Mouse (Mus musculus) spleen, embryonic (tissue): ENCODE measurements at regions not wholly inside any gene's neighbourhood (a gene's known extent, or its start where the extent isn't known, plus 50 kb on each side); places are given as distances from the start of the nearest gene placed in this dataset.

Experiments
- CTCF ChIA-PET: fragments of 350-600 bp; sonication (Branson Sonifier 250); formaldehyde crosslinking; loops from one replicate; lab custom pipeline; 2022; lab: Charles Lee

DNA sequence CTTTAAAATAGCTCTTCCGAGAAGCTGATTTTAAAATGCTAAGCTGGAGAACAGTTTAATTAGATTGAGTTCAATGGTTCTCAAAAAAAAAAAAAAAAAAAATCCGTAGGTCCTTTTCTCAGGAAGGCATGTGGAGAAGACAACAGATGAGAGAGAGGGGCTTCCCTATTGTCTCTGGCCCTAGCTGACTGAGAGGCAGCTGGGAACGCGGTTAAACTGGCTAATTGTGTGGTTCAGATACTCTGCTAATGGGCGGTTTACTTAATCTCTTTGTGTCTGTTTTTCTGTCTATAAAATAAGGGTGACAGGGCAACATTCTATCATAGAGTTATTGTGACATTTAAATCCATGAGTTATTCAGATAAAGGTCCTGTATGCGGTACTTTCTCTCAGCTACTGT lies 101.1 kb upstream of the Fam92a start:
- CTCF ChIA-PET: no interaction called here

DNA sequence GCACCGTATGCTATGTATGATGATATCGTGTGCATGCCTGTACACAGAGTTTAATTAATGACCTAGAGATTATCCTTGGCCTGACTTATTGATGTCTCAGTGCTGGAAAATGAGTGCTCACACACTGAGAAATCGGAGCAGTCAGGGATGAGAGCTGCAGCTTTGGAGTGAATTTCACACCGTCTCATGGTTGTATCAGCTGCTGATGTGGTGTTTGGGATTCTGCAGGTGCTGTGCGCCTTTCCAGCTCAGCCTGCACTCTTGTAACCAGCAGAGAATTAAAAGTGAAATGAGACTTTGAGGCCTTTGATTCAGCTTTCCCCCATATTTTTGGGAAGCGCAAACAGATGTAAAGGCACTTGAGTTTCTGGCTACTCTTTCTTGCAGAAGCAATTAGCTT lies 100.6 kb upstream of the Fam92a start:
- CTCF ChIA-PET: no interaction called here

DNA sequence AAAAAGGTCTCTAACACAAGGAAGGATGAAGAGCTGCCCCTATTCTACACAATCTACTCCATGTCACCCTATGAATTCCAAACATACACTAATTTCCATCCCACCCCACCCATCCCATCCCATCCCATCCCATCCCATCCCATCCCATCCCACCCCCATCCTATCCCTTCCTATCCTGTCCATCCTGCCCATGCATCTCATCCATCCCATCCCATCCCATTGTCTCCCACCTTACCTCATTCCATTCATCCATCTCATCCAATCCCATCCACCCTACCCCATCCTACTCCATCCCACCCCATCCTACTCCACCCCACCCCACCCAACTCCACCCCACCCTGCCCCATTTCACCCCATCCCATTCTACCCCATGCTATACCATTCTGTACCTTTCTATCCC lies 91.9 kb upstream of the Fam92a start:
- CTCF ChIA-PET: no interaction called here

DNA sequence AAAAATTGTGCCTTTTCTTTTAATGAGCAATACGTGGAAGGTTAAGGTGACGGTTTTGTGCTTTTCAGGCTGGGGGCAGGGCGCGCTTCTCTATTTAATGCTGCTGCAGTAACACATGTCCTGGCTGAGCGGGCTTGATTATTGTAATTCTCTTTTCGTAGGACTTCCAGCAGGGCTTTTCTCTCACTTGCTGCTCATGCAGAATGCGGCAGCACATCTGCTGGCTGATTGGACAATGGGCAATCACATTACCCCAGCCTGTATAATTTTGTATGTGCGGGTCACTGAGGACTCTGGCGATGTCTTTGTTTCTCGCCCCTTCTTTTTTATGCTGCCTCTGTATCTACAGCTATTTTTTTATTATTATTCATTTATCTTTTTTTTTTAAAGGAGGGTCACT lies 91.4 kb upstream of the Fam92a start:
- CTCF ChIA-PET: no interaction called here

DNA sequence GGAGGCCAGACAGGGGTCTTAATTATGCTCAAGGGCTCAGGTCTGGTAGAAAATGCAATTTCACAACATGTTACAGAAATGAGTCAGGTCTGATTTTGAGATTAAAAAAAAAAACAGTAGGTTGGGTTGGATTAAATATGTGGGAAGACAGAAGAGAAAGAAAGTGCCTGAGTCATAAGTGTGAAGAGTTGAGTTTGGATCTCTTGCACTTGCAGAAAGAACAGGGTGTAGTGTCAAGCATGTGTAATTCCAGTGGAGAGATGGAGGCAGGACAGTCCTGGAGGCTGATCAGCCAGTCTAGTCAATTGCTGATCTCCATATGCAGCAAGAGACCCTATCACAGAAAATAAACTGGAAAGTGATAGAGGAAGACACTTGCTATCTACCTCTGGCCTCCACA lies 76.2 kb upstream of the Fam92a start:
- CTCF ChIA-PET: no interaction called here

DNA sequence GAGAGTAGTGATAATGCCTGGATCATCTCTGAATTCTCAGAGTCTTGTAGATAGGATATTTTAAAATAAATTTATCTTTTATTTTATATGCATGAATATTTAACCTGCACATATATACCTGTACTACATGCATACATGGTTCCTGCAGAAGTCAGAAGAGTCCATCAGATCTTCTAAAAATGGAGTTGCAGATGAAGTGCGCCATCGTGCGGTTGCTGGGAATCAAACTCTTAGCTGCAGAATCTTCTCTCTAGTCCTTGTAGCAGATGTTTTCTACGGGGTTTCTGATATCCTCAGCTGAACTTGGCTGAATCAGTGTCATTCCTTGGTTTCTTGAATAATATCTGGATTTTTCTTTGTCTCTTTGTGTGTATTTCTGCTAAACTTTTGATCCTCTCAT lies 74.8 kb upstream of the Fam92a start:
- CTCF ChIA-PET: no interaction called here

DNA sequence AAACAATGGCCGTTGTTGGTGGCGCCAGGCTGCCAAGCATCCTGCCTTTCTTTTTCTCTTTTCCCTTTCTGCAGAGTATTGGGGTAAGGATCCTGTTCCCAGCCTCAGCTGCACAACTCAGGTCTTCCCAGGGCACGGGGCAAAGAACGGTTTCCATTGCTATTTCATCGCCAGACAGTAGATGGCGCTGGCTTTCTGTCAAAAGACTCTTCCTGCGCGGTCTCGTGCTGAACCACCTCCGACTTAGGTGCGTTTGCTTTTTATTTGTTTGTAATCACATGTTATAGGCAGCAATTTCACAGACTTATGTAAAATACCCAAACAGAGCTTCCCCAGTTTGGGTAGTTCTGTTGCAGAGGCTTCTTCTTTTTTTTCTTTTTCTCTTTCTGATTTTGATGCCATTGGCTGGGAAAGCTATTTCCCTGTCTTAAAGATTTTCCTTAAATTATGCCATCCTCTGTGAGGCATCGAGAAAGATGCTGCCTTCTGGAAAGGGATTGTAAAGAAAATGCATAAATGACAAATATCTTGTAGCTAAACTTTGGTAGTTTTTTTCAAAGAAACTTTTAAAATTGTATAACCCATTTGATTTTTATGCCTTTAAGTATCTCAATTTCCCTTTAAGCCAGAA lies 69.2 kb upstream of the Fam92a start:
- CTCF ChIA-PET: interaction anchor here (1.7 kb wide), 1 partner anchor 10 kb away, joined by 7 read pairs; no protein-coding TSS in a partner anchor

DNA sequence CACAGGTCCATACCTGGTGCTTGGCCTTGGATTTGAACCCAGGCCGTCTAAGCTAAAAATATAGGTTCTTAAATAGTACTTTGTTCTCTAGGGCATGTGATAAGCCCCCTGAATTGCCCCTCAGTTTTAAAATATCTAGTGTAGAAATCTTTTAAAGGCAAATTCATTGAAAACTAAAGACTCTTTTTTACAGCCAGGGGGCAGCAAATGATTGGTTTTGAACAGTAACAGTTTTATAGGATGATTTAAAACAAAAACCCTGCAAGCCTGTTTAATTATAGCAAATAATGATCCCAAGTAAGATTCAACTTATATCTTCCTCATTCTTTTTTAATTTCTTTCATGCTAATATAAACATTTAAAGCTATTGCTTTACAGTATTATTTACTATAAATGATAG lies 58.9 kb upstream of the Fam92a start:
- CTCF ChIA-PET: interaction anchor here (2.2 kb wide), 1 partner anchor 9 kb away, joined by 7 read pairs; no protein-coding TSS in a partner anchor
